Mouse (Mus musculus) C2C12 (cell line): ENCODE data around the gene Rdh12.

Experiments
- CEBPB ChIP-seq: IDR thresholded peaks from one replicate; pipeline ENCODE4 v1.6.1; 2011; ENCODE audit warnings: low read depth, mild to moderate bottlenecking, control low read depth, moderate library complexity
- CTCF ChIP-seq: IDR thresholded peaks from one replicate; pipeline ENCODE4 v1.5.1; 2011; ENCODE audit not compliant: control insufficient read depth, insufficient read depth, insufficient read length
- FOSL1 ChIP-seq: IDR thresholded peaks from one replicate; pipeline ENCODE4 v1.8.0; 2011; ENCODE audit warnings: mild to moderate bottlenecking, low read length; ENCODE audit not compliant: poor library complexity, insufficient read depth, severe bottlenecking
- MAX ChIP-seq: IDR thresholded peaks from one replicate; pipeline ENCODE4 v1.6.1; 2011; ENCODE audit warnings: mild to moderate bottlenecking, control low read depth
- MYOD1 ChIP-seq: IDR thresholded peaks from one replicate; pipeline ENCODE4 v1.6.1; 2011; ENCODE audit warnings: low read depth; ENCODE audit not compliant: control insufficient read depth, insufficient read length
- USF1 ChIP-seq: IDR thresholded peaks from one replicate; pipeline ENCODE4 v1.6.1; 2011; ENCODE audit warnings: low read depth, mild to moderate bottlenecking, control low read depth, moderate library complexity

DNA sequence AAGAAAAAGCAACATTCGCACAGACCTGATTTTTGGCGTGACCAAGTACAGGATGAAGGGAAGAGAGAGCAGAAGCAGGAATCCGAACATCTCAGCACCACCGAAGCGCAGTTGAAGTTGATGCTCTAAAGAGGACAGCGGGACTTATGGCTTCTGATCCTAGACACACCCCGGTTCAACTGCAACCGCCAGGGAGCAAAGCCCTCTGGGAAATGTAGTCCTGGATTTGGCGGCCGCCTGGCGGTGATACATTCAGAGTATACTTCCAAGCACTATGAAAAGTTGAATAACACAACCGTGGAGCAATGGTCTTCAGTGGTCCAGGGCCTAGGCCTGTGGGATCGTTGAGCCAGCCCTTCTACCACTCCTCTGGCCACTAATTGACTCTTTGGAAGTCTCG is 17.0 kb upstream of the Rdh12 start:
- TF ChIP-seq CTCF, result no peak
- no peak for TF ChIP-seq USF1
- TF ChIP-seq FOSL1, result no peak
- no peak for TF ChIP-seq MAX
- TF ChIP-seq CEBPB, result no peak
- TF ChIP-seq MYOD1, result no peak
